Mouse (Mus musculus): ENCODE measurements at regions not wholly inside any gene's neighbourhood (a gene's known extent, or its start where the extent isn't known, plus 50 kb on each side); places are given as distances from the start of the nearest gene placed in this dataset.
A peak's percentile ranks its signal among the peaks of the same experiment; 100 is the strongest.

DNA sequence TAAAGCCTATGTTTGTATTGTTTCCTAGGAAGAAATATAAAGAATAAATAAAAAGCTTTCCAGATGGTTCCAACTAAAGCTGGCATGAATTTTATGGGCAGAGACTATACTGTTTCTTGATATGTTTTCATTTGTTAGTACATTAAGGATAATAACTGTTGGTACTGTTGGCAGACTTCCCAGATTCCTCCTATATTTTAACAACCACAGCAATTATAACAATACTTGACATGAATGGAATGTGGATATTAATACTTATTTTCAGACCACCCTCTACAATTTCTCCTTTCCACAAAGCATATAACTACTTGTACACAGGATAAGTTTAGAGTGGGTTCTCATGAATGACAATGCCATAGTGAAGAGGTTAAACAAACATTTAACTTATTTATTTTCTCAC is 375.8 kb downstream of the Dmac1 start:
- no peak for TF ChIP-seq POLR2A (IDR thresholded peaks at IDR 0.05; ENCODE audit: borderline replicate concordance, extremely low read depth, insufficient read depth, insufficient read length, poor library complexity, severe bottlenecking)
- no peak for TF ChIP-seq CTCF (IDR thresholded peaks at IDR 0.05; ENCODE audit: borderline replicate concordance, extremely low read depth, insufficient read depth, insufficient read length)
- DNase-seq (ENCODE audit: low read depth): peak; percentile 42
